Mouse (Mus musculus) kidney, postnatal 10 days (tissue): ENCODE measurements at regions not wholly inside any gene's neighbourhood (a gene's known extent, or its start where the extent isn't known, plus 50 kb on each side); places are given as distances from the start of the nearest gene placed in this dataset.
"Not testable (repeated sequence)": the region's sequence is repeated elsewhere in the genome, so short reads cannot be mapped to it uniquely, and the experiment has no call there.

Experiments
- DNase-seq: peaks from one replicate; pipeline ENCODE4 v3.0.0; 2021; ENCODE audit warnings: mixed read lengths

GRCm38 (mm10) chr3:98968811-98969210 lies 75.8 kb upstream of the Hao2 start:
- DNase-seq: no peak

- peak; percentile 26 for DNase-seq
Measured at GRCm38 (mm10) chr3:98975777-98976176, 82.7 kb upstream of the Hao2 start.

- DNase-seq: no peak
Measured at GRCm38 (mm10) chr3:98982787-98983186, 89.7 kb upstream of the Hao2 start.

GRCm38 (mm10) chr3:98987266-98987665 lies 94.2 kb upstream of the Hao2 start:
- not testable (repeated sequence) for DNase-seq

- DNase-seq: peak; percentile 19
Measured at GRCm38 (mm10) chr3:98990801-98991200, 97.8 kb upstream of the Hao2 start.

GRCm38 (mm10) chr3:98991276-98991675 lies 98.2 kb upstream of the Hao2 start:
- no peak for DNase-seq

GRCm38 (mm10) chr3:98994086-98994485 lies 101.0 kb upstream of the Hao2 start:
- DNase-seq: no peak

GRCm38 (mm10) chr3:99030636-99031035 lies 110.2 kb upstream of the Wars2 start:
- DNase-seq: no peak

GRCm38 (mm10) chr3:99046190-99046589 lies 94.7 kb upstream of the Wars2 start:
- DNase-seq: no peak

GRCm38 (mm10) chr3:99047156-99047555 lies 93.7 kb upstream of the Wars2 start:
- DNase-seq: no peak

- DNase-seq: peak; percentile 12
Measured at GRCm38 (mm10) chr3:99049305-99049704, 91.6 kb upstream of the Wars2 start.

GRCm38 (mm10) chr3:99052176-99052575 lies 88.7 kb upstream of the Wars2 start:
- DNase-seq: peak; percentile 9

- DNase-seq: no peak
Measured at GRCm38 (mm10) chr3:99067168-99067567, 73.7 kb upstream of the Wars2 start.
